Mouse (Mus musculus): ENCODE data around the gene Lgr4. TPM values are rescaled to one million over a fixed set of nuclear protein-coding genes. Genes with fewer than 3 reads are reported as not detected.

The Lgr4 gene
- polyA plus RNA-seq, 1 experiment from 2014 or later = 8.0 TPM

GRCm38 (mm10) chr2:110007423-110008267 lies 90.2 kb downstream of the Lgr4 start:
- Histone ChIP-seq H3K36me3 (peaks cover 14% of the 10 kb centered on the region), H3K27me3 (no peaks in the 10 kb centered on the region), H3K4me3 (no peak overlapping the region), H3K9me3 (no peaks in the 10 kb centered on the region), H3K27ac (replicated peaks) (no peak overlapping the region), H3K4me2 (no peak overlapping the region), H3K4me1 (replicated peaks) (no peaks in the 10 kb centered on the region), H3K9ac (no peak overlapping the region)
- ATAC-seq (ENCODE audit: low FRiP score, low read depth) = no peak
- WGBS = 91% methylated on average over 10 of the region's 10 CpGs

GRCm38 (mm10) chr2:110009449-110009848 lies 92.0 kb downstream of the Lgr4 start:
- H3K9me3 ChIP-seq = no peaks in the 10 kb centered on the region
- H3K36me3 ChIP-seq = peaks cover 14% of the 10 kb centered on the region
- H3K4me3 ChIP-seq = no peak overlapping the region
- no peak overlapping the region for H3K9ac ChIP-seq
- H3K27me3 ChIP-seq = no peaks in the 10 kb centered on the region
- no peak overlapping the region for H3K4me2 ChIP-seq
- no peak overlapping the region for H3K27ac ChIP-seq (replicated peaks)
- no peaks in the 10 kb centered on the region for H3K4me1 ChIP-seq (replicated peaks)
- no peak for ATAC-seq (ENCODE audit: low FRiP score, low read depth)

GRCm38 (mm10) chr2:110012184-110012725 lies 94.8 kb downstream of the Lgr4 start:
- no peak overlapping the region for H3K4me2 ChIP-seq
- WGBS = 80% methylated on average over 13 of the region's 13 CpGs
- H3K36me3 ChIP-seq = peaks cover 8% of the 10 kb centered on the region; the same call in 1 of the 2 replicates
- H3K4me3 ChIP-seq = no peak overlapping the region
- peaks cover 5% of the 10 kb centered on the region; the same call in 1 of the 2 replicates for H3K4me1 ChIP-seq (replicated peaks)
- H3K9ac ChIP-seq = no peak overlapping the region
- no peak for ATAC-seq (ENCODE audit: low FRiP score, low read depth)
- no peak overlapping the region for H3K27ac ChIP-seq (replicated peaks)
- H3K27me3 ChIP-seq = no peaks in the 10 kb centered on the region
- no peaks in the 10 kb centered on the region for H3K9me3 ChIP-seq

- Histone ChIP-seq H3K4me1 (replicated peaks) (peaks cover 31% of the 10 kb centered on the region), H3K4me2 (peak overlapping the region; percentile 75), H3K27ac (replicated peaks) (peak overlapping the region; percentile 86), H3K36me3 (peaks cover 8% of the 10 kb centered on the region; the same call in 1 of the 2 replicates), H3K4me3 (peak overlapping the region; percentile 76), H3K9ac (peak overlapping the region; percentile 81), H3K9me3 (no peaks in the 10 kb centered on the region), H3K27me3 (no peaks in the 10 kb centered on the region)
- peak; percentile 13; the same call in 1 of the 2 replicates for ATAC-seq (ENCODE audit: low FRiP score, low read depth)
- 37% methylated on average over 7 of the region's 7 CpGs for WGBS
These were observed 99.6 kb downstream of the Lgr4 start for GRCm38 (mm10) chr2:110017087-110017486.

GRCm38 (mm10) chr2:110017616-110018505 lies 100.4 kb downstream of the Lgr4 start, which contains the start of gene Ccdc34:
Gene Ccdc34 (plus strand): TSS chr2:110017817.
- Histone ChIP-seq H3K27me3 (no peaks in the 10 kb centered on the region), H3K27ac (replicated peaks) (peak within 1 kb of the TSS; percentile 86), H3K9ac (peak within 1 kb of the TSS; percentile 81), H3K36me3 (0 out of 2 replicates have a peak, but pooled peaks cover 4% of the 10 kb centered on the region), H3K4me1 (replicated peaks) (peaks cover 31% of the 10 kb centered on the region), H3K4me3 (peak within 1 kb of the TSS; percentile 76), H3K9me3 (no peaks in the 10 kb centered on the region), H3K4me2 (peak within 1 kb of the TSS; percentile 75)
- under 1% methylated on average over 55 of the region's 55 CpGs for WGBS
- peak; percentile 99 for ATAC-seq (ENCODE audit: low FRiP score, low read depth)

GRCm38 (mm10) chr2:110019656-110020055 lies 102.2 kb downstream of the Lgr4 start:
- peaks cover 7% of the 10 kb centered on the region; the same call in 1 of the 2 replicates for H3K36me3 ChIP-seq
- H3K9me3 ChIP-seq = no peaks in the 10 kb centered on the region
- H3K4me3 ChIP-seq = no peak overlapping the region
- peaks cover 31% of the 10 kb centered on the region for H3K4me1 ChIP-seq (replicated peaks)
- ATAC-seq (ENCODE audit: low FRiP score, low read depth) = no peak
- H3K9ac ChIP-seq = no peak overlapping the region
- 80% methylated on average over 4 of the region's 4 CpGs for WGBS
- 0 out of 2 replicates have a peak overlapping the region, but pooled peaks have one; percentile 75 for H3K4me2 ChIP-seq
- H3K27ac ChIP-seq (replicated peaks) = no peak overlapping the region
- no peaks in the 10 kb centered on the region for H3K27me3 ChIP-seq

- no peak overlapping the region for H3K27ac ChIP-seq (replicated peaks)
- no peak for ATAC-seq (ENCODE audit: low FRiP score, low read depth)
- no peak overlapping the region for H3K4me2 ChIP-seq
- H3K36me3 ChIP-seq = peaks cover 7% of the 10 kb centered on the region; the same call in 1 of the 2 replicates
- H3K4me1 ChIP-seq (replicated peaks) = peaks cover 31% of the 10 kb centered on the region
- WGBS = 91% methylated on average over 1 of the region's 1 CpGs
- H3K4me3 ChIP-seq = no peak overlapping the region
- no peaks in the 10 kb centered on the region for H3K27me3 ChIP-seq
- H3K9me3 ChIP-seq = no peaks in the 10 kb centered on the region
- H3K9ac ChIP-seq = no peak overlapping the region
These were observed 103.0 kb downstream of the Lgr4 start for GRCm38 (mm10) chr2:110020430-110020829.

- 43% methylated on average over 4 of the region's 4 CpGs for WGBS
- no peaks in the 10 kb centered on the region for H3K9me3 ChIP-seq
- no peak overlapping the region for H3K27ac ChIP-seq (replicated peaks)
- H3K36me3 ChIP-seq = peaks cover 5% of the 10 kb centered on the region
- ATAC-seq (ENCODE audit: low FRiP score, low read depth) = no peak
- 0 out of 2 replicates have a peak, but pooled peaks cover 2% of the 10 kb centered on the region for H3K4me1 ChIP-seq (replicated peaks)
- no peak overlapping the region for H3K4me2 ChIP-seq
- no peak overlapping the region for H3K9ac ChIP-seq
- H3K4me3 ChIP-seq = no peak overlapping the region
- no peaks in the 10 kb centered on the region for H3K27me3 ChIP-seq
These were observed 118.8 kb downstream of the Lgr4 start for GRCm38 (mm10) chr2:110036265-110036664.

GRCm38 (mm10) chr2:110036665-110037064 lies 119.2 kb downstream of the Lgr4 start:
- no peak overlapping the region for H3K9ac ChIP-seq
- H3K4me1 ChIP-seq (replicated peaks) = 0 out of 2 replicates have a peak, but pooled peaks cover 2% of the 10 kb centered on the region
- ATAC-seq (ENCODE audit: low FRiP score, low read depth) = no peak
- H3K4me3 ChIP-seq = no peak overlapping the region
- no peak overlapping the region for H3K27ac ChIP-seq (replicated peaks)
- H3K9me3 ChIP-seq = no peaks in the 10 kb centered on the region
- 82% methylated on average over 4 of the region's 4 CpGs for WGBS
- H3K4me2 ChIP-seq = no peak overlapping the region
- no peaks in the 10 kb centered on the region for H3K27me3 ChIP-seq
- H3K36me3 ChIP-seq = peaks cover 5% of the 10 kb centered on the region

- no peak overlapping the region for H3K4me3 ChIP-seq
- H3K9ac ChIP-seq = no peak overlapping the region
- no peak for ATAC-seq (ENCODE audit: low FRiP score, low read depth)
- no peaks in the 10 kb centered on the region for H3K27me3 ChIP-seq
- H3K27ac ChIP-seq (replicated peaks) = no peak overlapping the region
- 93% methylated on average over 2 of the region's 2 CpGs for whole genome bisulfite sequencing
- H3K36me3 ChIP-seq = peaks cover 5% of the 10 kb centered on the region
- H3K4me2 ChIP-seq = no peak overlapping the region
- no peaks in the 10 kb centered on the region for H3K9me3 ChIP-seq
- 0 out of 2 replicates have a peak, but pooled peaks cover 2% of the 10 kb centered on the region for H3K4me1 ChIP-seq (replicated peaks)
These were observed 119.8 kb downstream of the Lgr4 start for GRCm38 (mm10) chr2:110037221-110037620.

GRCm38 (mm10) chr2:110038341-110038740 lies 120.9 kb downstream of the Lgr4 start:
- no peaks in the 10 kb centered on the region for H3K9me3 ChIP-seq
- no peak overlapping the region for H3K4me3 ChIP-seq
- ATAC-seq (ENCODE audit: low FRiP score, low read depth) = no peak
- no peak overlapping the region for H3K4me2 ChIP-seq
- peaks cover 3% of the 10 kb centered on the region; the same call in 1 of the 2 replicates for H3K36me3 ChIP-seq
- no peaks in the 10 kb centered on the region for H3K27me3 ChIP-seq
- H3K4me1 ChIP-seq (replicated peaks) = 0 out of 2 replicates have a peak, but pooled peaks cover 2% of the 10 kb centered on the region
- H3K9ac ChIP-seq = no peak overlapping the region
- H3K27ac ChIP-seq (replicated peaks) = no peak overlapping the region
- WGBS = 91% methylated on average over 5 of the region's 5 CpGs
